Mouse (Mus musculus) cerebellum, adult 2 months (tissue): ENCODE measurements around the gene Srpk3. TPM values are rescaled to one million over a fixed set of nuclear protein-coding genes. Genes with fewer than 3 reads are reported as not detected.

ENCODE experiments used
- DNase-seq, 2 experiments: peaks; one replicate each; pipeline ENCODE4 v3.0.0; 2021
- H3K27ac ChIP-seq: fragments of 200-500 bp; 2 replicates; pipeline ENCODE4 v1.5.1; 2012; ENCODE audit warnings: low read length, control low read depth, inconsistent platforms; ENCODE audit not compliant: insufficient read depth
- H3K27me3 ChIP-seq: fragments of 200-500 bp; 2 replicates; pipeline ENCODE4 v1.6.1; 2012; ENCODE audit warnings: inconsistent platforms, mild to moderate bottlenecking, low read length, moderate library complexity; ENCODE audit not compliant: control insufficient read depth, insufficient read depth
- H3K4me1 ChIP-seq: fragments of 200-500 bp; 2 replicates; pipeline ENCODE4 v1.6.1; 2011; ENCODE audit warnings: low read length; ENCODE audit not compliant: control insufficient read depth, insufficient read depth
- H3K4me3 ChIP-seq: fragments of 200-500 bp; replicated peaks from 2 replicates; pipeline ENCODE3; 2011; ENCODE audit warnings: mild to moderate bottlenecking, low read depth, low read length, control low read depth; ENCODE audit not compliant: insufficient read depth
- CTCF ChIP-seq: fragments of 200-500 bp; IDR thresholded peaks from 2 replicates; pipeline ENCODE4 v1.5.1; 2011; ENCODE audit warnings: low read depth, mild to moderate bottlenecking, control low read depth, low read length, moderate library complexity, borderline replicate concordance; ENCODE audit not compliant: insufficient read depth
- POLR2A ChIP-seq: fragments of 200-500 bp; IDR thresholded peaks from 2 replicates; pipeline ENCODE4 v1.6.1; 2011; ENCODE audit warnings: low read length, control low read depth, borderline replicate concordance; ENCODE audit not compliant: insufficient read depth
- WGBS: fragments of 180-500 bp; shearing (Covaris S2); methylation state at CpG from one replicate; pipeline ENCODE4 v1.1.7; 2018; 5-methylcytosine and 5-hydroxymethylcytosine counted together
- polyA plus RNA-seq: library from polyadenylated mRNA; depleted of rRNA; stranded (reverse); fragments of >200 nt; gene quantifications from 2 replicates; pipeline ENCODE4 v1.2.3, GENCODE M21; 2012

The Srpk3 gene
- polyA plus RNA-seq, 1 experiment = 17.3 TPM

- TF ChIP-seq CTCF (peak; percentile 44; the same call in 1 of the 2 replicates), POLR2A (peak; percentile 52)
Observed at GRCm38 (mm10) chrX:73786364-73787224, 12.4 kb downstream of the Srpk3 start, which contains the start of the genes Idh3g and Ssr4. Gene Idh3g, minus strand, starts transcription at chrX:73786897. Gene Ssr4, plus strand, starts transcription at chrX:73787028.

GRCm38 (mm10) chrX:73787225-73787558, 13.0 kb downstream of the Srpk3 start:
- TF ChIP-seq CTCF (no peak), POLR2A (no peak)
- Histone ChIP-seq H3K4me3 (peak overlapping the region; percentile 99), H3K27me3 (no peaks in the 10 kb centered on the region), H3K4me1 (peaks cover 8% of the 10 kb centered on the region; the same call in 1 of the 2 replicates), H3K27ac (peak overlapping the region; percentile 80)
- DNase-seq = no peak
- 12% methylated on average over 22 of the region's 22 CpGs for WGBS

More at GRCm38 (mm10) chrX:73786364-73787224, 12.4 kb downstream of the Srpk3 start, which contains the start of the genes Idh3g and Ssr4:
- 5% methylated on average over 42 of the region's 52 CpGs for WGBS
- Histone ChIP-seq H3K4me1 (peaks cover 8% of the 10 kb centered on the region), H3K4me3 (peak within 1 kb of the TSS; percentile 99), H3K27ac (peak within 1 kb of the TSS; percentile 91), H3K27me3 (no peaks in the 10 kb centered on the region)
- peak; percentile 93 to 96 for DNase-seq

DNA sequence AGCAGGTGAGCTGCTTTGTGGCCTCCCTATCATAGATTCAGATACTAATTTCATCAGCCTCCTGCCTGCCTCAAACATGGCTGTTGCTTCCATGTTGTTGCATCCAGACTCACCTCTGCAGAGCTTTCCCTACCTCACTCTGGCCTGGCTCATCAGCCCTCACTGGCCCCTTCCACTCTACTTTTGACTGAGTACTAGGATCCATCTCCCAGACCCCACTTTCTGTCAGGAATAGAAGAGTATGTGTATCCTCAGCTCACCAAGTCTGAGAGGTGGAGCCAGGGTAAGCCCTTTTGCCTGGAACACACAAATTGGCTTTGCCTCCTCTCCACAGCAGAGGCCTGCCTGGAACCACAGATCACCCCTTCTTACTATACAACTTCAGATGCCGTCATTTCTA, 14.3 kb downstream of the Srpk3 start:
- DNase-seq = no peak
- Histone ChIP-seq H3K27me3 (no peaks in the 10 kb centered on the region), H3K4me3 (no peak overlapping the region), H3K27ac (no peak overlapping the region), H3K4me1 (peaks cover 6% of the 10 kb centered on the region; the same call in 1 of the 2 replicates)
- WGBS = 82% methylated on average over 1 of the region's 1 CpGs
- TF ChIP-seq POLR2A = no peak
- no peak for TF ChIP-seq CTCF

DNA sequence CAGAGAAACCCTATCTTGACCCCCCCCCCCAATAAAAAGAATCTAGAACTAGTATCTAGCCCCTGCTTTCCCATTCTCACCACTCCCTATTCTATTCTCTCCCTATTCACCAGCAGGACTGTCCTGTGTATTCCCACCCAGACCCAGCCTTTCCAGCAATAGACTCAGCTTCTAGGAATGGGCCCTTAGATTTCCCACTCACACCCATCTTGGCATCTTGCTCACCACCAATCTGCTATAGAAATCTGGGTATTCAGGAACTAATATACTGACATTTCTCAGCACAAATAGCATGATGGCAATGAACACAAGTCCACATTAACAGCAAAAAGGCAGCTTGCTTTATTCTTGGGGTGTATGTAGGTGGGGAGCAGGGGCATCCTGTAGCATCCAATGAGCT, 18.8 kb downstream of the Srpk3 start:
- H3K4me3 ChIP-seq = no peak overlapping the region
- H3K4me1 ChIP-seq = peaks cover 9% of the 10 kb centered on the region; the same call in 1 of the 2 replicates
- no peak overlapping the region for H3K27ac ChIP-seq
- H3K27me3 ChIP-seq = no peaks in the 10 kb centered on the region
- no peak for DNase-seq
- TF ChIP-seq CTCF = no peak
- no peak for TF ChIP-seq POLR2A

DNA sequence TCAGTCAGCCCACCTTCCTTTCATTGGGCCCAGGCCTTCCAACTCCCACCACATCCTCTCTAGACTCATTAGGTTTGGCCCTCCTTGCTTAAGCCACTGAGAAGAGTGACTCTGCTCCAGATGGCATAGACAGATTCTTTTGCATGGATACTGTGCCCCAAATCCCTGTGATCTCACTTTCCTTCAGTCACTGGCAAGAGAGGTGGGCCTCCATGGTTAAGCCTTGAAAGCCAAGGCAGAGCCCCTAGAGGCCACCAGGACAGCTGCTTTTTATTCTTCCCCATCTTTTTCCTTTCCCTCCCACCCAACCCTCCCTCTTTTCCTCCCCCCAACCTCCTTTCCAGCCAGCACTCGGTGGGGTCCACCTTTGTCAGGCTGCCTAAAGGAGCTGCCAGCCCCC, 19.3 kb downstream of the Srpk3 start:
- H3K27ac ChIP-seq = no peak overlapping the region
- H3K4me1 ChIP-seq = peaks cover 11% of the 10 kb centered on the region; the same call in 1 of the 2 replicates
- no peak overlapping the region for H3K4me3 ChIP-seq
- no peak for DNase-seq
- H3K27me3 ChIP-seq = no peaks in the 10 kb centered on the region
- TF ChIP-seq CTCF = no peak
- TF ChIP-seq POLR2A = no peak
- WGBS = no CpG with 5 or more reads among the region's 1 CpGs

GRCm38 (mm10) chrX:73797511-73797910, 23.3 kb downstream of the Srpk3 start:
- no peaks in the 10 kb centered on the region for H3K27me3 ChIP-seq
- H3K4me3 ChIP-seq = no peak overlapping the region
- no peak for TF ChIP-seq CTCF
- no peak for TF ChIP-seq POLR2A
- peak overlapping the region; percentile 75 for H3K27ac ChIP-seq
- DNase-seq = no peak
- WGBS = 97% methylated on average over 2 of the region's 2 CpGs
- peaks cover 21% of the 10 kb centered on the region for H3K4me1 ChIP-seq

DNA sequence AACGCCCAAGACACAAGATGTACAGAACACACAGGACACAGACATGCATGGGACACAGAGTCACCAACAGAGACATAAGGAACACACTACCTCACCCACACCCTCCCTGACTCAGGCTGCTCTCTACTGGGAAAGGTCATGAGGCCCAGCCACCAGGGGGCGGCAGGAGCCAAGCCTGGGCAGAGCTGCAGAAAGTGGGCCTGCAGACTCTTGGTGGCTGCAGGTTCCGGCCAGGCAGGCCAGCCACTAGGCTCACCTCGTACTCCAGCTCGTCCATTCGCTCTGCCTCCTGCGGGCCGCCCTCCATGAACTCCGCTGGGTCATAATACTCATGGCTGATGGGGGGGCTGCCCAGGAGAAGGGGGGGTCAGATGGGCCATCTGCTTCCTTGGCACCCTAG, 24.3 kb downstream of the Srpk3 start:
- WGBS = 8% methylated on average over 9 of the region's 9 CpGs
- Histone ChIP-seq H3K27ac (peak overlapping the region; percentile 89), H3K4me1 (peaks cover 21% of the 10 kb centered on the region), H3K27me3 (no peaks in the 10 kb centered on the region), H3K4me3 (no peak overlapping the region)
- DNase-seq = peak; percentile 83 to 87
- TF ChIP-seq POLR2A (no peak), CTCF (peak; percentile 78)

DNA sequence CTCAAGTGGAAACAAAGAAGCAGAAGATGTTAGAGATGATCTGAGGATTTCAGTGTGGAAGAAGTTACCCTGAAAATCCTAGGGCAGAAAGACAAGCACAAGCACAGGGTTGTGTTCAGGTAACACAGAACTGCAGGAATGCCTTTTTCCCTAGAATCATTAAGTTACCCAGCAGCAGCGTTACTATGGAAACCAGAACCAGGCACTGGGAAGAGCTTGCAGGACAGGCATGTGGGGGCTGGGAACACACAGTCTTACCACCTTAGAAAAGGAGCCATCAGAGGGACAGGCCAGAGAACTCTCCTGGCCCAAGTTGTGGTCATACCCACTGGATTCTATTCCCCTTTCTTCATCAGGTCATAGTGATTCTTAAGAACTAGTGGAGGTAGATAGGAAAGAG, 31.6 kb downstream of the Srpk3 start:
- no peak for DNase-seq
- 59% methylated on average over 1 of the region's 1 CpGs for WGBS

More for the DNA sequence above, 31.6 kb downstream of the Srpk3 start:
- TF ChIP-seq POLR2A = no peak
- no peak for TF ChIP-seq CTCF
- Histone ChIP-seq H3K27me3 (no peaks in the 10 kb centered on the region), H3K4me3 (no peak overlapping the region), H3K27ac (no peak overlapping the region), H3K4me1 (no peaks in the 10 kb centered on the region)
